Mouse (Mus musculus) limb, embryonic 15.5 days (tissue): ENCODE measurements around the gene Slc24a3. TPM values are rescaled to one million over a fixed set of nuclear protein-coding genes. Genes with fewer than 3 reads are reported as not detected.

ENCODE experiments used
- ATAC-seq: fragments of 200-750 bp; cut with Nextera tagmentation; 2 replicates; pipeline ENCODE4 v1.8.0; 2017; ENCODE audit warnings: low read depth, moderate TSS enrichment; ENCODE audit not compliant: insufficient number of reproducible peaks, low FRiP score, low TSS enrichment
- H3K27ac ChIP-seq: fragments of 300-500 bp; sonication (generic); 2 replicates; pipeline ENCODE4 v1.5.1; 2015; ENCODE audit warnings: moderate library complexity, mild to moderate bottlenecking, inconsistent platforms
- H3K27me3 ChIP-seq: fragments of 300-500 bp; sonication (generic); 2 replicates; pipeline ENCODE4 v1.6.1; 2015; ENCODE audit warnings: inconsistent platforms
- H3K36me3 ChIP-seq: fragments of 300-500 bp; sonication (generic); 2 replicates; pipeline ENCODE4 v1.6.1; 2015; ENCODE audit warnings: inconsistent platforms
- H3K4me1 ChIP-seq: fragments of 300-500 bp; sonication (generic); 2 replicates; pipeline ENCODE4 v1.6.1; 2015; ENCODE audit warnings: inconsistent platforms
- H3K4me2 ChIP-seq: fragments of 300-500 bp; sonication (generic); 2 replicates; pipeline ENCODE4 v1.6.1; 2015; ENCODE audit warnings: mild to moderate bottlenecking, inconsistent platforms
- H3K4me3 ChIP-seq: fragments of 300-500 bp; sonication (generic); 2 replicates; pipeline ENCODE4 v1.5.1; 2015; ENCODE audit warnings: mild to moderate bottlenecking, inconsistent platforms
- H3K9ac ChIP-seq: fragments of 300-500 bp; sonication (generic); 2 replicates; pipeline ENCODE4 v1.6.1; 2015; ENCODE audit warnings: inconsistent platforms
- H3K9me3 ChIP-seq: fragments of 300-500 bp; sonication (generic); 2 replicates; pipeline ENCODE4 v1.6.1; 2016; ENCODE audit warnings: inconsistent platforms
- WGBS: fragments of 180-500 bp; shearing (Covaris S2); methylation state at CpG from one replicate; pipeline ENCODE4 v1.1.7; 2015; 5-methylcytosine and 5-hydroxymethylcytosine counted together
- polyA plus RNA-seq: library from polyadenylated mRNA; unstranded; fragments of >200 nt; fragmentation: Nextera tagmentation; extraction: Ambion mirVana; gene quantifications from 2 replicates; pipeline ENCODE4 v1.2.1, GENCODE M21; 2015

Slc24a3 gene
- 2.7 and 3.0 TPM in 2 replicates for polyA plus RNA-seq

DNA sequence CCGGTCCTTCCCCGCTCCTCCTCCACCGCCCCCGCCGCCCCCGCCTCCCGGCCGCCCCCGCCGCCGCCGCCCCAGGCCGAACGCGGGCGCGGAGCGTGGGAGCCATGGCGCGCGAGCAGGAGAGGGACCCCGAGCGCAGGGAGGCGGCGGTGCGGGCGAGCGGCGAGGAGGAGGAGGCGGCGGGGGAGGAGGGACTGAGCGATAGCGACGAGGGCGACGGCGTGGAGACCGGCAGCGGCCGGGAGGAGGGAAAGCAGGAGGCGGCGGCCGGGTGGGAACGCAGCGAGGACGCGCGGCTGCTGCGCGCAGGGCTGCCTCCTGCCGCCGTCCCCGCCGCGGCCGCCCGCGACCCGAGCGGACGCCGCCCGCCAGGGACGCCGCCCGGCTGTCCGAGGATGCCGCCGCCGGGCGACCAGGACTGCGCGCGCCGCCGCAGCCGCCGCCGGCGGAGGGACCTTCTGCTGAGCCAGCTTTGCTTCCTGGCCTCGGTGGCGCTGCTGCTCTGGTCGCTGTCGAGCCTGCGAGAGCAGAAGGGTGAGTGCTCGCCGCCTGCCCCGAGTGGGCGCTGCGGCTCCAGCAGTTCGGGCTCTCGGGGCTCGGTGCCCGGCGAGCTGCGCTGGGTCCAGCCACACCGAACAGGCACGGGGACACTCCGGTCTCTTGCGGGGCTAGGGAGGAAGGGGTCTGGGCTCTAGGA lies at the start of gene Slc24a3:
Gene Slc24a3, plus strand, starts transcription at position 91 of the 697 bp plus-strand sequence.
- H3K9me3 ChIP-seq = no peaks in the 10 kb centered on the region
- H3K9ac ChIP-seq = peak within 1 kb of the TSS; percentile 66
- peak within 1 kb of the TSS; percentile 92 for H3K4me2 ChIP-seq
- H3K4me1 ChIP-seq = peaks cover 19% of the 10 kb centered on the region
- H3K27ac ChIP-seq = peak within 1 kb of the TSS; percentile 77
- 0 out of 2 replicates have a peak, but pooled peaks cover 2% of the 10 kb centered on the region for H3K27me3 ChIP-seq
- H3K4me3 ChIP-seq = peak within 1 kb of the TSS; percentile 70
- peak; percentile 72 for ATAC-seq
- no peaks in the 10 kb centered on the region for H3K36me3 ChIP-seq
- WGBS = under 1% methylated on average over 55 of the region's 100 CpGs

DNA sequence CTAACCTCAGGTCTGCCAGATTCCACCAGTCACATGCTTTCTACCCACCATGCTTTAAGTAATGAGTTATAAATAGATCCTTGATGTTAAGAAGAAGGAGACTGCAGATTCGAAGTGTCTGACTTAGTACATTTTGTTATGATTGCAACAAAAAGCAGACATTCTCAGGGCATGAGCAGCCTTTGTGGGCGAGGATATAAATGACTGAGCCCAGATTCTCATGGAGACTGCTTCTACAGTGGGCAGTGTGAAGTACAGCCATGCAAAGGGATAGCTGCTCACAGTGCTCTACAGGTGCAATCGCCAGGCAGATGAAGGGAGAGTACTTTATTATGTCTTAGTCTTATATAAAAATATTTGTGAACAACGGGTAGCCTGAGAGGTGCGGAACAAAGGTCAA lies 49.8 kb upstream of the Slc24a3 start:
- Histone ChIP-seq H3K27me3 (no peaks in the 10 kb centered on the region), H3K4me2 (no peak overlapping the region), H3K9ac (no peak overlapping the region), H3K4me1 (no peaks in the 10 kb centered on the region), H3K36me3 (no peaks in the 10 kb centered on the region), H3K9me3 (no peaks in the 10 kb centered on the region), H3K27ac (no peak overlapping the region), H3K4me3 (no peak overlapping the region)
- no peak for ATAC-seq
- WGBS = 76% methylated on average over 5 of the region's 5 CpGs

DNA sequence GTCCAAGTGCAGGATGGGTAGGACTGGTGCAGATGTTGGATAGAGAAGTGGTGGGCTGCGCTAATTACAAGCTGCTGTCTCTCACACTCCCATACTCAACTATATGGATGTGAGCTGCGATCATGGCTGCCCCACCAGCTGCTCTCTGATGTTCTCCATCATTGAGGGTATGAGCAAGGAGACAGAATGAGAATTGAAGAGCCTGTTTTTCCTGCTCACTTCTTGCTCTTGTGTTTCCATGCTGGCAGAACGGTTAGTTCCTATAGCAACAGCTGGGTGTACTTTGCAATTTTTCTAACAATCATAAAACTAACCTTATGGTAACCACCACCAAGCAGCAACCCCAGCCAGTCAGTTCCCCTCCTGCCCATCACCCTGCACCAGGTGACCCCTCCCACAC lies 39.8 kb upstream of the Slc24a3 start:
- no peaks in the 10 kb centered on the region for H3K4me1 ChIP-seq
- no peak for ATAC-seq
- 71% methylated on average over 3 of the region's 3 CpGs for WGBS
- no peak overlapping the region for H3K4me2 ChIP-seq
- no peak overlapping the region for H3K9ac ChIP-seq
- H3K36me3 ChIP-seq = no peaks in the 10 kb centered on the region
- H3K4me3 ChIP-seq = no peak overlapping the region
- no peaks in the 10 kb centered on the region for H3K9me3 ChIP-seq
- no peak overlapping the region for H3K27ac ChIP-seq
- H3K27me3 ChIP-seq = no peaks in the 10 kb centered on the region

DNA sequence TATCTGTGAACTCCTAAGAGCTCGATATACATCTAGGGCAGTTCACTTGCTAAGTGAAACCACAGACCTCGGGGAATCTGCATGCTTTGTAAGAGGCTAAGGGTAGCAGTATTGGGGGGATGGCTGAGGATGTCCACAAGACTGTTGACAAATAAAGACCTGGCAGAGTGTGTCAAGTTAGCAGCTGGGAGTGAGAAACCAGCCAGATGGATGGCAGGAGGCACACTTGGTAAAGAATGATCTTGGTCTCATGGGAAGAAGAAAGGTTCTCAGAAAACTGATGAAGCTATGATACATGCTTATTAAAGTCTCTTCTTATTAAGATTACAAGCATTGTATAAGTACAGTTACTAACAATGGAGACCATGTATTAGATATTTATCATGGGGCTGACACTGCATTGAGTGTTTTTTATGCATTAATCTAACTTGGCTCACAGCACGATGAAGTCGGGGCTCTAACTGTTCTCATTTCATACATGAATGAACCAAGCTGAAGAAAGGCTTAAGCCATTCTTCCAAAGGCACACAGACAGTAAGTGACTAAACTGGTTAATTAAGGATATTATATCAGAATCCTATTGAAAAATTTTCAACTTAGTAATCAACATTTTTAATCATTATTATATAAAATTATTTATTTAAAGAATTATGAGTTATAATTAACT lies 30.8 kb upstream of the Slc24a3 start:
- Histone ChIP-seq H3K9ac (no peak overlapping the region), H3K4me2 (no peak overlapping the region), H3K27ac (no peak overlapping the region), H3K4me1 (no peaks in the 10 kb centered on the region), H3K9me3 (no peaks in the 10 kb centered on the region), H3K36me3 (no peaks in the 10 kb centered on the region), H3K27me3 (no peaks in the 10 kb centered on the region), H3K4me3 (no peak overlapping the region)
- ATAC-seq = no peak
- 83% methylated on average over 4 of the region's 4 CpGs for WGBS

DNA sequence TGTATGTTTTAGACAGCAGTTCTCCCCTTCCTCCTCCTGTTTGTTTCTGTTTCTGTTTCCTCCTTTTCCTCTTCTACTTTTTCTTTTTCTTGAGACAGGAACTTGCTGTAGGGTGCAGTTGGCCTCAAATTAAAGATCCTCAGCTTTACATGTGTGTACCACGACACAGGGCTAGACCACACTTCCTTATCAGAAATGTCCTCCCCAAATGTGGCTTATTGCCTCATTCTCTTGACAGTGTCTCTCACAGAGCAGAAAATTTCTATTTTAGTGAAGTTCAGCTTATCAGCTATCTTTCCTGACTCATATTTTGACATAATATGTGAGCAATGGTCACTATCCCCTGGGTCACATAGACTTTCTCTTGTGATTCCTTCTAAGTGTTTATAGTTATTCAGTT lies 17.1 kb upstream of the Slc24a3 start:
- no peaks in the 10 kb centered on the region for H3K4me1 ChIP-seq
- H3K4me3 ChIP-seq = no peak overlapping the region
- H3K36me3 ChIP-seq = no peaks in the 10 kb centered on the region
- H3K27me3 ChIP-seq = no peaks in the 10 kb centered on the region
- H3K9me3 ChIP-seq = no peaks in the 10 kb centered on the region
- ATAC-seq = no peak
- no peak overlapping the region for H3K4me2 ChIP-seq
- no peak overlapping the region for H3K27ac ChIP-seq
- no peak overlapping the region for H3K9ac ChIP-seq
- WGBS = 90% methylated on average over 1 of the region's 1 CpGs

DNA sequence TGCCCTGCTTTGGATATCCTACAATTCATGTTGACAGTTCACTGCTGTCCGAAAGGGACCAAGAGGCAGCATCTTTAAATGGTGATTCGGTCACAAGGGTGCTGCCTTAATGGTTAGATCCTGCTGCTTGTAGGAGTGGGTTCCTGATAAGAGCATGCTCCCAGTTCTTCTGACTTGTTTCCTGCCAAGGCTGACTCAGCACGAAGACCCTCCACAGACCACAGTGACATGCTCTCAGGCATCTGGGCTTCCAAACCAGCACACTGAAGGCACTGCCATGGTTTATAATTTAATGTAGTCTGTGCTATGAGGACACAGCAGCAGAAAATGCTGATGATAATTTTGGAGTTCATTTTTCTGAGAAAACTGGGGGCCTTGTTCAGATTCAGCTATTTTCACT lies 16.7 kb upstream of the Slc24a3 start:
- no peaks in the 10 kb centered on the region for H3K9me3 ChIP-seq

DNA sequence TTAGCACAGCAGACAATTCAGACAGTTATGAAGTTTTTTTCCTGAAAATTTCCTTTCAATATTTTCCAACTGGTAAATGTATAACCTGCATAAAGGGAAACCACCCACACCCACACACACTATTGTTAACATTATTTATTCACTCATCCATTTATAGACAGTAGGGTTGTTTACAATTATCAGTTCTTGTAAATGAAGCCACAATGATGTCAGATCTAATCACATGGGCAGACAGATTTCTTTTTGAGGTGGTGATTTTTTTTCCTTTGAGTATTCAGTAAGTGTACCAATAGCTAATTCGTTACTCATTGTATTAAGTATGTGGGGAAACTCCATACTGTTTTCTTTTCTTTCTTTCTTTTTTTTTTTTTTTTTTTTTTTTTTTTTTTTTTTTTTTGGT lies 15.3 kb upstream of the Slc24a3 start:
- no peak for ATAC-seq
- Histone ChIP-seq H3K27ac (no peak overlapping the region), H3K9ac (no peak overlapping the region), H3K4me3 (no peak overlapping the region), H3K9me3 (no peaks in the 10 kb centered on the region), H3K27me3 (no peaks in the 10 kb centered on the region), H3K4me2 (no peak overlapping the region), H3K36me3 (no peaks in the 10 kb centered on the region), H3K4me1 (no peaks in the 10 kb centered on the region)
- WGBS = 89% methylated on average over 1 of the region's 1 CpGs

More for the DNA sequence above, 16.7 kb upstream of the Slc24a3 start:
- 81% methylated on average over 3 of the region's 3 CpGs for WGBS
- Histone ChIP-seq H3K27me3 (no peaks in the 10 kb centered on the region), H3K9ac (no peak overlapping the region), H3K27ac (no peak overlapping the region), H3K4me2 (no peak overlapping the region), H3K4me3 (no peak overlapping the region), H3K36me3 (no peaks in the 10 kb centered on the region), H3K4me1 (no peaks in the 10 kb centered on the region)
- no peak for ATAC-seq

DNA sequence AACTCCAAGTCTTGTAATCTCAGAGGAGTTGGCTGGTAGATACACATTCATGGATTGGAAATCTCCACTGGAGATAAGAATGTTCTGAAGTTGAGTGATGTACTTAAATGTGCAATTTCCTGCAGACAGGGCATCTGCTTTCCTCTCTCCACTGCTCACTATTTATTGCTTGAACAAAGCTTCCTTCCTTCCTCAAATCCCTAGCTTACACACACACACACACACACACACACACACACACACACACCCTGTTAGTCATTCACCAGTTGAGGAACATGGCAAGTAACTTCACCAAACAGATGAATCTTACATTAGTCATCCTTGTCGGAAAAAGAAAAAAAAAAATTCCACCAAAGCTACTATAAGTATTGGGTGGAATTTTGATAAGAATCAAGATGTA lies 8.6 kb upstream of the Slc24a3 start:
- no peaks in the 10 kb centered on the region for H3K27me3 ChIP-seq
- no peaks in the 10 kb centered on the region for H3K36me3 ChIP-seq
- H3K4me2 ChIP-seq = no peak overlapping the region
- WGBS = 81% methylated on average over 1 of the region's 1 CpGs
- no peak overlapping the region for H3K27ac ChIP-seq
- no peaks in the 10 kb centered on the region for H3K9me3 ChIP-seq
- ATAC-seq = no peak
- H3K4me3 ChIP-seq = no peak overlapping the region
- H3K4me1 ChIP-seq = peaks cover 10% of the 10 kb centered on the region; the same call in 1 of the 2 replicates
- no peak overlapping the region for H3K9ac ChIP-seq

DNA sequence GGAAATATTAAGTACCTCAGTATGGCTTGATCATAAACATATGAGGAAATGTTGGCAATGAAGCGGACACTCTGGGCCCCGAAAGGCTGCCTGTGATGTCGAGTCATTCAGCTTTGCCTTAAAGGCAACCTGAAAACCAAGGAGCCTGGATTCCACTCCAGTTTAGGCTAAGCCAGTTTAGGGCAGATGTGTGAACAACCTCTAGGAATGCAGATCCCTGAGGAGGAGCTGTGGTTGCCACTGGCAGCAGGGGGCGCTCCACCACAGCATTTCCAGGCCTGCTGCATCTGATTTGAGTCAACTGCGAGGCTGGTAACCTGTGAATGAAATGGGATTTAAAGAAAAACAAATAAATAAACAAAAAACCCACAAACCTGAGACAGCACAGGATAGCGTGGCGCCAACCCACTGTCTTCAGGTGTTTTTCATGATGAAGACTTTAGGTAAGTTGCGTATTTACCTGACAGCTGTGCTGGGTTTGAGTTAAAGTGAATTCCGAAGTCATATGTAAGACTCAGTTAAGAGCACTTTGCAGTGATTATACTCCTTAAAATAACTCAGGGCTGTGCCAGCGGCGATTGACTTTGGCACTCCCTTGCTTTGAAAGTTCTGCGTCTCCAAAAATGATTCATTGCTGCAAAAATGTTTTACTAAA lies 6.4 kb upstream of the Slc24a3 start:
- Histone ChIP-seq H3K27me3 (0 out of 2 replicates have a peak, but pooled peaks cover 2% of the 10 kb centered on the region), H3K4me3 (no peak overlapping the region), H3K9ac (no peak overlapping the region), H3K36me3 (no peaks in the 10 kb centered on the region), H3K4me1 (peaks cover 10% of the 10 kb centered on the region; the same call in 1 of the 2 replicates), H3K9me3 (no peaks in the 10 kb centered on the region), H3K4me2 (no peak overlapping the region), H3K27ac (no peak overlapping the region)
- ATAC-seq = no peak
- 25% methylated on average over 12 of the region's 12 CpGs for WGBS

DNA sequence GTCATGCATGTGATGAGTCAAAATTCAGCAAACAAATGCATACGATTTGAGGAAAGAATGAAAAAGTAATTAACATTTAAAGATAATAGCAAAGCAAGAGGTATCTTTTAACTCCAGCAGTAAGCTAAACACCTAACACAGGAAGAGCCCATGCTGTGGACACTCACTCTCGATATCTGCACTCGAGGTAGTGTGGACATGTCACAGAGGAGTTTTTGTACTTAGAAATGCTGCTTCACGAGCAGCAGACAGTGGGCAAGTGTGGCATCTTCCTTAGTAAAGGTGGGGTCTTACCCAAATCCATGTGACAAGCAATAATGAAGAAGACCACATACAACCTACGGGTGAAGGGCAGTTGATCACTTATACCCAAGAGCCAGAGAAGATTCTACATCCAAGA lies 3.5 kb upstream of the Slc24a3 start:
- WGBS = 77% methylated on average over 5 of the region's 5 CpGs
- Histone ChIP-seq H3K4me1 (peaks cover 25% of the 10 kb centered on the region), H3K9ac (no peak overlapping the region), H3K36me3 (no peaks in the 10 kb centered on the region), H3K4me3 (no peak overlapping the region), H3K9me3 (no peaks in the 10 kb centered on the region), H3K27me3 (0 out of 2 replicates have a peak, but pooled peaks cover 2% of the 10 kb centered on the region), H3K4me2 (no peak overlapping the region), H3K27ac (no peak overlapping the region)
- ATAC-seq = no peak

DNA sequence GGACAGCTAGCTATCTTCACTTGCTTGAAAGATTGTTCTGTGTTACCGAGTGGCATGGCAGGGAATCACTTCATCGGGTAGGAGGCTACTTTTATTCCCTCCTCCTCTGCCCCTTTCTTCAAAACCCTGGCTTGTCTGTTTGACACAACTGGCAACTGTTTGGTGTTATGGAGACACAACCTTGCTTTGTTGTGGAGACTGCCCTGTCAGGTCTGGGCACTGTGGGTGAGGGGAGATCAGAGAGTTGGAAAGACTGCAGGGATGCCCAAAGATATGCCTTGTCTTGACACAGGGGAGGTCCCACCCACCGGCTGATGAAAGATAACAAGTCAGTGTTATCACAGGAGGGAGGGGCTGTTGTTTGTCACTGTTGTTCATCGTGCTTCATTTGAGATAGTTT lies 3.0 kb upstream of the Slc24a3 start:
- 0 out of 2 replicates have a peak, but pooled peaks cover 2% of the 10 kb centered on the region for H3K27me3 ChIP-seq
- no peak overlapping the region for H3K27ac ChIP-seq
- H3K4me3 ChIP-seq = no peak overlapping the region
- H3K9ac ChIP-seq = no peak overlapping the region
- no peak overlapping the region for H3K4me2 ChIP-seq
- H3K4me1 ChIP-seq = peaks cover 25% of the 10 kb centered on the region
- 48% methylated on average over 4 of the region's 4 CpGs for WGBS
- no peaks in the 10 kb centered on the region for H3K36me3 ChIP-seq
- no peaks in the 10 kb centered on the region for H3K9me3 ChIP-seq
- no peak for ATAC-seq

DNA sequence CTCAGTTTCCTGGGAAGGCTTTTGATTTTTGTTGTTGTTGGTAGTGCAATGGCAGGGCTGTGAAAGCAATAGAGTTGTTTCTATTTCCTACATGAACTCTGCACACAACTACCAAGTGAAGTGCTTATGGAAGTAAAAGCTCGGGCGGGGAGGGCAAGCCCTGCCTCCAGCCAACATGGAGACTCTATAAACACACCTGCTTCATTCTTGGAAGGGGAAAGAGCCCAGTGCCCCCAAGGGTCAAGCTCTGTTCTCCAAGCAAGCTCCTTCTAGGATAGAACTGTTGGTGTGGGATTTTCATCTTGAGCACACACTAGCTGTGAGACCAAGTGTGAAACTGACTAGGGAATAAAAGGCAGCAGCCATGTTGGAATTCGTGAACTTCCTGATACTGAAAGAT lies 2.5 kb upstream of the Slc24a3 start:
- no peaks in the 10 kb centered on the region for H3K9me3 ChIP-seq
- WGBS = 92% methylated on average over 3 of the region's 3 CpGs

More for the DNA sequence above, 2.5 kb upstream of the Slc24a3 start:
- Histone ChIP-seq H3K4me3 (no peak overlapping the region), H3K4me2 (no peak overlapping the region), H3K27ac (no peak overlapping the region), H3K9ac (no peak overlapping the region), H3K4me1 (peaks cover 25% of the 10 kb centered on the region), H3K36me3 (no peaks in the 10 kb centered on the region), H3K27me3 (0 out of 2 replicates have a peak, but pooled peaks cover 2% of the 10 kb centered on the region)
- ATAC-seq = no peak
